ENCODE assay signal across 12 mouse cellular contexts in the genomic region with DNA sequence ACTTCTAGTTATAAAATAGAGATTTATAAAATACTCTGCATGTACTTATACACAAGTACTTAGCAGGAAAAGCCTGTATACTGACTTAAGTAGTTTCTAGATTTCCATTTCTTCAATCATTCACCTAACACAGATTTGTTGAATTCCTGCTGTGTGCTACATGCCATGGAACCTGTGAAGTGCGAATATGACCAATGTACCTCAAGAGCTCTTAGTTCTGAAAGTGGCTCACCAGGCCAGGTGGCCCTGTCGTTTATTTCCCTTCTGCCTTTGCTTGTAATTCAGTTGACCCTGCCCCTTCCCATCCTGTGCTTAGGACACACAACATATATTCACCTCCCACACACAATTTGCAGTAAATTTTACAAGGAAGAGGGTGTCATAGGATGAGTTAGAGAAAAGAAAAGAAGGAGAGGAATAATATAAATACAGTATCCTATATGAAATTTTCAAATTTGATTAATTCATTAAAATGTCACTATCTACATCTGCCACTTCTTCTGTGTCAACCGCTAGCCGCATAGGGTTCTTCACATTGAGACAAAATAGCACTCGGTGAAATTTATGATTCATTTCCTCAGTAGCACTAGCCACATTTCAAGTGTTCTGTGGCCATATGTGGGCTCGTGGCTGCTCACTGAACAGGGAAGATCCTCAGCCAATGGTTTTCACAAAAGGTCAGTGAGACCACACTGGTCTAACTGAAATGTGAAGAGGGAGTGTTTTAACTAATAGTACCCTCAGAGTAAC.
"Had no signal": no experiment of that assay in that cellular context is flagged by ENCODE, and none has a peak within 500 bp of the region (broad histone marks: within the 10 kb centered on the region; RNA-seq: fewer than 3 reads in every experiment).

No protein-coding gene starts in this region.

- H3K9me3 ChIP-seq: limb, embryonic 10.5 days; liver, embryonic 15.5 days; midbrain, embryonic 12.5 days had no signal

- H3K4me1 ChIP-seq: limb, embryonic 10.5 days; liver, embryonic 15.5 days had no signal

- H3K4me3 ChIP-seq: limb, embryonic 10.5 days; liver, embryonic 15.5 days; midbrain, embryonic 12.5 days had no signal

- H3K9ac ChIP-seq: liver, embryonic 15.5 days; lung, embryonic 14.5 days; midbrain, embryonic 12.5 days had no signal

- H3K27me3 ChIP-seq: liver, embryonic 15.5 days; midbrain, embryonic 12.5 days had no signal

- H3K27ac ChIP-seq: limb, embryonic 10.5 days; liver, embryonic 15.5 days; macrophage; midbrain, embryonic 12.5 days had no signal

- H3K36me3 ChIP-seq: limb, embryonic 10.5 days; liver, embryonic 15.5 days; midbrain, embryonic 12.5 days had no signal

- DNase-seq: kidney, adult 9 months; kidney, postnatal 14 days; lung, embryonic 14.5 days; lung, postnatal 14 days; right cerebral cortex, adult 18-20 months; right cerebral cortex, postnatal 25 days; thymus, postnatal 4 days had no signal

- H3K4me2 ChIP-seq: liver, embryonic 11.5 days; liver, embryonic 15.5 days; lung, embryonic 14.5 days; midbrain, embryonic 12.5 days had no signal
